Mouse (Mus musculus) liver, embryonic 18 days (tissue): ENCODE data around the gene Sema3c. TPM values are rescaled to one million over a fixed set of nuclear protein-coding genes. Genes with fewer than 3 reads are reported as not detected.

ENCODE experiments used
- polyA plus RNA-seq: library from polyadenylated mRNA; depleted of rRNA; stranded (reverse); fragments of >200 nt; gene quantifications from 2 replicates; pipeline ENCODE4 v1.2.3, GENCODE M21; 2012; rRNA removed

Gene Sema3c
- polyA plus RNA-seq, result 0.31 and 0.34 TPM in 2 replicates

GRCm38 (mm10) chr5:17573694-17574380 lies at the start of gene Sema3c:
Gene Sema3c, plus strand, starts transcription at chr5:17574281.

Other genes starting within 250 kb of the Sema3c start
- gene Speer4f2, start 201.1 kb upstream of the Sema3c start, polyA plus RNA-seq, result not detected in 2 replicates
- gene Speer4f1, start 98.2 kb upstream of the Sema3c start, polyA plus RNA-seq, result not detected in 2 replicates